In the genomic region with DNA sequence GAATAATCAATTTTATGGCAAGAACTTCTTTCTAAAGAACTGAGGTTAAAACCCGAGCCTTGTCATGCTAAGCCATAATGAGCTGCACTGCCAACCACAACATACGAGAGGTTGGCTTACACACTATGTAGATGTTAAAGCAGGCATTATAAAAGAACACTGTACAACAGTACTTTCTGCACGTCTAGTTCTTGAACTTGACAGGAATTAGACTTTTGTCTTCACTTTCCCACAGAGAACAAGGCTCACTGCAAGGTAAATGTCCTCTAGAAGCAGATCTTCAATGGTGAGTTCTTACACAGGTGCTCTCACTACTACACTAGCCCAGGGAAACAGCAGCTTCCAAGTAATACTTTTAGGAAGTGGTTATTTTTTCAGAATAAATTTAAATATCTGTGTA, we compare ENCODE assay signal across 19 mouse cellular contexts.
"Had no signal": no experiment of that assay in that cellular context is flagged by ENCODE, and none has a peak within 500 bp of the region (broad histone marks: within the 10 kb centered on the region; RNA-seq: fewer than 3 reads in every experiment).

No protein-coding gene starts in this region.

- H3K4me2 ChIP-seq: heart, embryonic 11.5 days; heart, embryonic 13.5 days; heart, embryonic 15.5 days; hindbrain, embryonic 12.5 days; hindbrain, embryonic 15.5 days; kidney, embryonic 15.5 days; limb, embryonic 13.5 days; limb, embryonic 15.5 days had no signal

- H3K4me3 ChIP-seq: heart, embryonic 13.5 days; heart, embryonic 15.5 days; hindbrain, embryonic 12.5 days; hindbrain, embryonic 15.5 days; kidney, embryonic 15.5 days; limb, embryonic 13.5 days; limb, embryonic 15.5 days had no signal

- H3K27me3 ChIP-seq: heart, embryonic 13.5 days; heart, embryonic 15.5 days; hindbrain, embryonic 12.5 days; hindbrain, embryonic 15.5 days; kidney, embryonic 15.5 days; limb, embryonic 13.5 days; limb, embryonic 15.5 days had no signal

- H3K9me3 ChIP-seq: heart, embryonic 13.5 days; heart, embryonic 15.5 days; hindbrain, embryonic 12.5 days; hindbrain, embryonic 15.5 days; kidney, embryonic 15.5 days; limb, embryonic 13.5 days; limb, embryonic 15.5 days had no signal

- H3K4me1 ChIP-seq: kidney, embryonic 15.5 days; limb, embryonic 15.5 days had no signal

- DNase-seq: gastrocnemius, postnatal 14 days; gastrocnemius, postnatal 36 days; heart, adult 18-20 months; heart, postnatal 14 days; heart, postnatal 36 days; layer of hippocampus, adult 9-11 months; layer of hippocampus, postnatal 36 days; left cerebral cortex, postnatal 4 days had no signal

- H3K9ac ChIP-seq: heart, embryonic 13.5 days; heart, embryonic 15.5 days; hindbrain, embryonic 12.5 days; hindbrain, embryonic 15.5 days; kidney, embryonic 15.5 days; limb, embryonic 13.5 days; limb, embryonic 15.5 days; liver, embryonic 14.5 days had no signal

- H3K27ac ChIP-seq: heart, embryonic 13.5 days; heart, embryonic 15.5 days; hindbrain, embryonic 12.5 days; hindbrain, embryonic 15.5 days; hindbrain, postnatal 0 days; kidney, embryonic 15.5 days; kidney, postnatal 0 days; limb, embryonic 13.5 days; limb, embryonic 15.5 days; liver, embryonic 14.5 days had no signal

- ATAC-seq: hindbrain, postnatal 0 days had no signal
